Mouse (Mus musculus): ENCODE measurements at regions not wholly inside any gene's neighbourhood (a gene's known extent, or its start where the extent isn't known, plus 50 kb on each side); places are given as distances from the start of the nearest gene placed in this dataset.
"Not testable (repeated sequence)": the region's sequence is repeated elsewhere in the genome, so short reads cannot be mapped to it uniquely, and the experiment has no call there.

DNA sequence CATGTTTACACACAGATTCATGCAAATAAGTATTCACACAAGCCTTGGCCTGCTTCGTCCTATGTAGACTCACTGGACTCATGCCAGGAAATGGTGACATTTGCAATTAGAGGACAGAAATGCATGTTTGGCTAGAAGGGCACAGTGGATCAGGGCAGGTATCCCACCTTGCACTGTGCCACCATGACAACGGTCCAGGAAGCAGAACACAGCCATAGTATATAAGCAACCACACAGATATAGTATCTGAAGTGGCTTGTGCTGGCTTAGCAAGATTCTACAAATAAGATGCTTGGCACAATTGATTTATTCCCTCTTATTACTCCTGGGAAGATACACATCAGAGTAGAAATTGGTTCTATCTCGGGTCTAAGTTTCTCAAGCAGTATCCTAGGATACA, 218.0 kb downstream of the Unc5cl start:
- no peak for DNase-seq

DNA sequence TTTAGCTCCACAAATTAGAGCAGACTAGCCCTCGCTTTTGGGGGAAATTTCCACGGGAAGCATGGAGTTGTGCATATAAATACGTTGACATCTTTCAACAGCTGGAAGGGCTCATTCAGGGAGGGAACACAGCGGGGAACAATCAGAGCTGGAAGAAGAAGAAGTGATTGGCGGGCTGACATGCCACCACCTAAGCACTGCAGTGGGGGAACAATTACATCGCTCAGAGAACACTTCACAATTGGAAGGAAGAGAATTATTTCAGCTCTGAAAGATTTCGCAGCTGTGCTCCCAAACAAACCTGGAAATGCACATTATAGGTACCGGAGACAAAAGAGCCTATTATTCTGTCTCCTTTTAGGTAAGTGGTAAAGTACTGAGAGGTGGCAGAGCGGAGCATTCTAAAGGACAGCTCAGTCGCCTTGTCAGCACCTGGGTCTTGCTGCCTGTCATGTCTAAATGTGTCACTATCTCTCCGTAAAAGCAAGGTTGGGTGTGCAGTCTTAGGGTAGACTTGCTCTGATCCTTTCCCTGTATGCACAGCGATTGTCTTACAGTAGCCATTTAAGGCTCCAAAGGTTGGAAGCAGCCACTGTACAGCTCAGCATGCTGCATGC, 223.6 kb downstream of the Unc5cl start:
- no peak for DNase-seq

DNA sequence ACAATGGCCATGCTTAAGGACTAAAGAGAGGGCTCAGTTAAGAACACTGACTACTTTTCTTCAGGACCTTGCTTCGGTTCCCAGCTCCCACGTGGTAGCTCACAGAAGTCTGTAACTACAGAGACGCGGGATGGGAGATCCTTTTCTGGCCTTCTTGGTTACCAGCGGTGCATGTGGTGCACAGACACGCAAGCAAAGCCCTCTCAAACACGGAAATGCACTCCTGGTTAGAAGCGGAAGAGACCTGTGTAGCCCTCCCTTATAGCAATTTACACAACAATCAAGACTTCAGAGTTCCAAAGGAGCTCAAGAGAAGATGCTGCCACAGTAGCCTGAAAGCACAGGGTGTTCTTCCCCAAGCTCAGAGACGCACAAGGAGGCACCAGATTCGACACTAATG, 225.6 kb downstream of the Unc5cl start:
- DNase-seq = no peak

DNA sequence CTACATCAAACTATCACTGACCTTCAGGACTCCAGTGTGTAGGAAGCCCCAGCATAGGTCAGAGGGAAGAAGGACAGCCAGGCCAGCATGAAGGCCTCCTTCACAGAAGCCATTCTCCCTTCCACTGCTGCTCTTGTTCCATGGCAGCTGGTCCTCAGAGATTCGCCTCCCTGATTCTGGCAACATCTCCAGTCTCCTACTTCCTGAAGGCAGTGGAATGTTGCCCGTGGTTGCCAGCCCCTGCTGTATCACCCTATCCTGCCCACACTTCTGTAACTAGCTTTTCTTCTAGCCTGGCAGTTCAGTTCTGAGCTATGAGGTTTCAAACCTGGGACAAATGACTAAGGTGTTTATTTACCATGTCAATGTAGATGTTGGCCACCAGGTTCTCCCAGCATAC, 234.2 kb downstream of the Unc5cl start:
- DNase-seq = no peak

DNA sequence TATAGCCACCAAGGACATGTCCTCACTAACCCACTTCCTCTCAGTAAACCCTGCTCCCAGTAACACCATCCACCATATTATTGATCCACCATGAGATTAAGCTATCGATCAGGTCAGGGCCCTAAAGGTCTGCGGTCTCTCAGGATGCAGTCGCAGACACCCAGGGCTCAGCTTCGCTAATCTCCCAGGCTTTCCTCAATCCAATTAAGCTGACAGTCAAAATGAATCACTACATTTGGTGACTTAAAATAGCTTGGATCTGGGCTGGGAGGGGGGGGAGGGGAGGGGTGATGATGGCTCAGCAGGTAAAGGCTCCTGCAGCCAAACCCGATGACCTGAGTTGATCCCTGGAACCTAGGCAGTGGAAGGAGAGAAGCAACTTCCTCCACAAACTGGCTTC, 233.7 kb upstream of the Lrfn2 start:
- no peak for DNase-seq

DNA sequence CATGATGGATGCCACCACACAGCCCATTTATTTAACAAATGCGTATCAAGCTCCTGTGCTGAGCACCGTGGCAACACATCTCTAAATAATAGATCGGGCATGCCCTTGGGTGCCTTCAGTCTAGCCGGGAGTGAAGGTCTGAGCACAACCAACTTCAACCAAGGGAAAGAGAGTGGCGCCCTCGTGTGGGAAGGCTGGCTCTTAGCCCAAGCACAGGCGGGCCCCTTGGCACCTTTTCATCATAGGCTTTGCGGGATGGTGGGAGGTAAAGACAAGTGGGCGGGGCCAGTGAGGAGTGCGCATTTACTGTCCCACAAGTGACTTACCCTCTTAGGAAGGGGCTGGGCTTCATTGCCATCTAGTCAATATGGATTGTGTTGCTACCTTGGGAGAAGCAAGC, 231.6 kb upstream of the Lrfn2 start:
- peak; percentile 12 for DNase-seq

DNA sequence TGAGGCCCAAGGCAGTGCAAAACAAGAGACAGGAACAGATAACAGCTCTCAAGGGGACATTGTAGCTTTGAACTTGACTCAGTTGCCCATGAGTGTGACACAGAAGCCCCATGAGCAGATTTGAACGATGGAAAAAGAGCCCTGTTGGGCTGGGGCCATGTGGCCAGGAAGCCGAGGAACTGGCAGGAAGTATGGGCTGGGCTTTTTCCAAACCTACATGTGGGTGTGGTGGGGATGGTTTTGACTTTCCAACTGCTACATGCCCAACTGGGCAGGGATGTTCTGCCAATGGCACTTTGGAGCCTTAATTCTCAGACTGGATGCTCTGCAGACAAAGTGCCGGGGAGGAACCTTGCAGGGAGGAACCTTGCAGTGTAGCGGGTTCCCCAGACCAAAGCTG, 211.7 kb upstream of the Lrfn2 start:
- DNase-seq = no peak

DNA sequence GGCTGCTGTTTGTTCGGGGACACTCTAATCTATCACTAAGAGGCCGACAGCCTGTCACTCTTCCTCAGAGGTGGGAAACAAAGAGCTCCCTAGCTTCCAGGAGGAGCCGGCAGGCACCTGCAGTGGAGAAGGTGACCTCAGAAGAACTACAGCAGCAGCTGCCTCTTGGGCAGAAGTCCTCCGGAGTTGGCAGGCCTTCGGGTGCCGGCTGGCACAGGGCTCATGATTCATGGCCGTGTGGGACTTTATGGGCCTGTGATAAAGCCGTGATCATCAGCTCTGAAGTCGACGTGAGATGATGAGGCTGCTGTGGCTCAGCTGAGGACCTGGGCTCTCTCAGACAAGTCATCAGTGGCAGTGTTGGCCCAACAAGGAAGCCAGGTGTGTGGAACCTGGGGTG, 208.9 kb upstream of the Lrfn2 start:
- peak; percentile 5 for DNase-seq

DNA sequence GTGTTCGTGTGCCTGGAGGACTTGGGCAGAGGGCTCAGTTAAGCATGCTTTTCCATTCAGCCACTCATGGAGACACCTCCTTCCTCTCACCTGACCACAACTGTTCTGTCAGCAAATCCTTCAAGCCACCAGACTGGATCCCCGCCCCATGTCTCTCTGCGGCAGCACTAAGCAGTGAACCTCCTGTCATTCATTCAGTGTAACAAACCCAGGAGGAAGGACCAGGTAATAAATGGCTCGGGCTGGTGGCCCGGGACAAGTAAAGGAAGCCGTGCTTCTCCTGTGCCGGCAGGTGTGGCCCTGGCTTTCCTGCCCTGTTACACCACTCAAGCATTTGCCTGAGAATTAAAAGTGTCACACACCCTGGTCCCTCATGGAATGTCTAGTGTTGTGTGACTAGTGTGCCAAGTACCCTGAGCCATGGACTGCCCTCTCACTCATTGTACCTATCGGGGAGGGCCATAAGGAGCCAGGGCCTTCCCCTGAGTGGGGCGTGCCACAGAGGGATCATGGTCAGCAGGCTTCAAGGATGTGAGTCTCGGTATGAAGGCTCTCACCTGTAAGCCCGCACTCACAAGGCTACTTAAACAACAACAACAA, 207.6 kb upstream of the Lrfn2 start:
- DNase-seq = no peak

DNA sequence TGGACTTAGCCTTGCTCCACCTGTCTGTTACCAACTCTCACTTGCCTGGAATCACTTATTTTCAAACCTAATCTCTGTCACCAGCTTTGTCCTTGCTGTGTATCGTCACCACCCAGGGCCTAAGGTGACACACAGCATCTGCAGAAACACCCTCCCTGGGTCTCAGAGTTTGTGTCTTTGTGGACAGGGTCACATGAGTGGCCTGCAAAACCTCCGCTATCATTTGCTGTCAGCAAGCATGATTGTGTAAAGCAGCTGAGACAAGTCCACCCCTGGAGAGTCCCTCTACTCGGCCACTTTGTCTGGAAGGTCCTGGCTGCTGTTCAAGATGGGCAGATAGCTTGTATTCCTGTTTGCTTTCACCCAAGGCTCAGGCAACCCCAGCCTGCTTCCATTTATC, 205.7 kb upstream of the Lrfn2 start:
- DNase-seq = no peak

DNA sequence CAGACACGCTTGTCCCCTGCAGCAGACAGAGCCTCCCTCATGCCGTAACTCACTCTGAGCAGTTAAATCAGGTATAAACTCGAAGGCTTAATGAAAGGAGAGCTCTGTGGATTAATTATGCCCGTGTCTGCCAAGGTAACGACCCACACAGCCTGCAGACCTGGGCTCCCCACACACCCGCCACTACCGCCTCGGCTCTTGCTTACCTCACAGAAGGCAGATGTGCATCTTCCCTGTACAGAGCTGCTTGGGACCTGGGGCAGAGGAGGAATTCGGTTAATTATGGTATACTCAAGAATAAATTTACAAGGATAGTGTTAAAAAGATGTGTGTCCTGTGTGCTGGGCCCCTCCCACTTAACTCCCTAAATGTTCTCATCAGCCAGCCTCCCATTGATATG, 198.4 kb upstream of the Lrfn2 start:
- DNase-seq = no peak

DNA sequence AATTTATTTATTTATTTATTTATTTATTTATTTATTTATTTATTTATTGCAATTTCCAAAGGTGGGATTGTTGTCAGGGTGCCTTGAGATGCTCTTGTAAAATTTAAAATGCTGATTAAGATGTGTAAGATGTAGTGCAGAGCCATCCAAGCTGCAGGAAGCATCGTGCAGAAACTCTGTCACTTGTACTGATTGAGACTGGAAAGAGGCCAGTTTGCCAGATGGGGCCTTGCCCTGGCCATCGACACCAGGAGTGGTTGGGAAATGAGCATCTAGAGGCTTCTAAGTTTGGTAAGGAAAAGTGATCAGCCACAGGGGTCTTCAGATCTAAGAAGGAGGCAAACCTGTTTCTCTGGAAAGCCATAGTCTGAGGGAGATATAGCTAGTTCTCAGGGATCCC, 195.0 kb upstream of the Lrfn2 start:
- DNase-seq = not testable (repeated sequence)

DNA sequence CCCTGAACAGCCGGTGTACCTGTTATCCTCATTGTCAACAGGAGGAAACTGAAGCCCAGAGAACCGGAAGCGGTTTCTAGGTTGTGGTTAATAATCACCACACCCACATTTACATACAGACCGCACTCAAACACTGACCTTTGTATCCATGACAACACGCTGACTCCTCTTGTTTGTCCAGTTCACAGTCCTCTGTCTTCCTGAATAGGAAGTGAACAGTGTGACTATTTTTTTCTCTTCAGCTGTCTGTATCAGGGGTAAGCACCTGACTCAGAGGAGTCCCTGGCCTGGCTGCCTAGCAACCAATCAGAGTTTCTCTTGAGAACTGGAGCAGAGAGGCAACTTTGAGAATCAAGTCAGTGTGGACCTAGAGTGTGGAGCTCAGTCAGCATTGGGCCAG, 193.5 kb upstream of the Lrfn2 start:
- DNase-seq = no peak

DNA sequence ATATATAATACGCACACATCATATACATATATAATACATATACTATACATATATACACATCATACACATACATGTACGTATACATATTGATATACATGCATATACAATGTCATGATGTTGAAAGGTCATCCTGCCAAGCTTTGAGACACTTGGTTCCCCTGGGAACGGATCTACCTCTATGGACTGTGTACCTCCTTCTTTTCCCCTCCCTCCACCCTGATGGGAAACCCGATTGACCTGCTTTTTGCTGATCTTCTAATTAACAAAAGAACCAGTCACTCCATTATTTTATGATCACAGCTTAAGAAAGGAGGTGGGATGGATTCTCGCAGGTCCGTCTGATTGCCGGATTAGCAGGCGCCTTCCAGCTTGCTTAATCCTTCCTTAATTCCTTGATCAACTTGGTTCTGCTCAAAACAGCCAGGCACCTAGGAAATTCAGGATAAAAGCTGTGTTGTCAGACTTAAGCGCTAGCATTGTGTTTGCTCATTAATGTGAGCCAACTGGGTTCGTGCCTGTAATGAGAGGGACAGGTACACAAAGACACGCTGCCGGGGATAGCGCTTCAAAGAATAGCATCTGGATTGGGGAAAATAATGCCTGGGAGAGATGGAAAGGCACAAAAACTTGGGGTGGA, 189.3 kb upstream of the Lrfn2 start:
- DNase-seq = no peak

DNA sequence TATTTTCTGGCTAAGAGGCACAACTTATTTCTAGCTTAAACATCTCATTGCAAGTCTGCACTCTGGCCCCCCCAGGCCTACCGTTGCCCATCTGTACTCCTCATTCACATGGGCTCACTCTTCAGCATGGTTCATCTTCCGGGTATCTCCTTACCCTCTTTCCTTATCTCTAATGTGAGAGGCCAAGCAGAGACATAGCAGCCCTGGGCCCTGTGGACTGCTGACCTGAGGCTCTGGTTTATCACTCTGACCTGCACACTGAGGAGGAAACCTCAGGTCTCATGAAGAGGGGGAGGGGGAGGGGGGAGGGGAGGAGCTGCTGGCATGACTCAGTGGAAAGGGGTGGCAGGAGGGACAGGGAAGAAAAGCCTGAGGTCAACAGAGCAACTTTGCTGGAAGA, 162.1 kb upstream of the Lrfn2 start:
- DNase-seq = no peak

DNA sequence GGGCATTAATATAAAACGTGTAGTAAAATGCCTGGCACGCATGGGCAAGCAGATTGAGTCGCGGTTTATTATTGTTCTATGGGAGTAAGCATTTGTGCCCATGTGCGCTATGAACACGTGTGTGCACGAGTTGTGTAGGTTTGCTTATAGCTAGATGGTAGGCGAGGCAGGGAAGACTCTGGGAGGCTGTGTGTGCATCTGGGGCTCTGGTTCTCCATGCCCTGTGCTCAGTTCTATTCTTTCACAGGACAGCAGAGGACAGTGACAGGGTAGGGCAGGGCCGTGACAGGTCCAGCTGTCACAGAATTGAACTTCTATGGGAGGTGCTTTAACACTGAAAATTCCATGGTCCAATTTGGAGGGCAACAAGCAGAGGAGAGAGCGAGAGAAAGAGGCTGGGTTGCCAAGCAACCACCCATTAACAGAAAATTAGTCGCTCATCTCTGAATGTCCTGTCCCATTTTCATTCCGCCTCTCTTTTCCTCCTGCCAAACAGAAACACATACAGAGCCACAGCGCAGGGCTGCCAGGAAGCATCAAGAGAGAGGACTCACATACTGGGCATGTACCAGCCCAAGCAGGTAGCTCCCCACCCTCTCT, 160.4 kb upstream of the Lrfn2 start:
- DNase-seq = no peak

DNA sequence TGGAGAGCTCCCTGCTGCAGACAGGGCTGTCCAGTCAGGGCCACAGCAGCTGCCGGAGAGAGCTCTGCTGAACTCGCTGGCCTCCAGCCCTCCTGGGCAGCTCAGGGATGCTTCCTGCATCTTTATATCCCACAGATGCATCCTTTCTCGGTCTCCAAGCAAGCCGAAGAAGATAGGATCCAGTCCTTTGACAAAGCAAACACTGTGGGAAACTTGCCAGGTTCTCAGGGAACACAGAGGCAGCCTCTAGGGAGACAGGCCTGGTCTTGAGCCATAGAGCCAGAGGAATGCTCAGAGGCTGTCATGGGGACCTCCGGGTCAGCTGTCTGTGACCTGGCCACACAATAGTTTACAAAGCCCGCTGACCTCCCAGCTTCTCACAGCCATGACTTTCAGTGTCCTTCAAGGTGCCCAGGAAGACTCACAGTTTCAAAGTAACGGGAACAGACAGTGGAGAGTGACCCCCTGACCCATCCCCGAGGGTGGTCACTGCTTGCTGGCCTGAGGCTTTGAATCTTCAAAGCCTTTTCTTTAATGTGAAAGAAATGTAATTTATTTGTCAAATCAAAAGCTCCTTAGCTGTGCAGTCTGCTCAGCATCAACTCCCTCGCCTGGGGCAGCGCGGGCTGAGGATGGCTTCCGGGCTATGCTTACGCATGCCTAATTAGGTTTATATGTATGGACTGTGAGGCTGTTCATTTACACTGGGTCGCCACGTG, 157.8 kb upstream of the Lrfn2 start:
- DNase-seq = peak; percentile 57

DNA sequence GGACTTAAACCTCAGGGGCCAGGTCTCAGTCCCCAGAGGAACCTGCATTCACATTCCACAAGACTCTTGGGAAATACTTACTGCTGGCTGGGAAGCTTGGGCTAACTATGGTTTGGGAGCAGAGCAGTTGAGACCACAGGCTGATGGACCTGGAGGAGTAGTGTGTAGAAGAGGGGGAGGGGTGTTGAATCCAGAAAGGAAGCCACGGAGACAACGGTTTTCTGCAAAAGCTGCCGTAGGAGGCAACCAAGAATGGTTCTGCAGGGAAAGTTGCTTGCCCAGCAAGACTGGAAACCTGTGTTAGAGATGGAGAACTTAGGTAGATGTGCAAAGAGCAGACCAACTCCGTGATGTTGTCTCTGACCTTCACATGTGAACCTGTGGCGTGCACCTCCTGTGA, 156.7 kb upstream of the Lrfn2 start:
- no peak for DNase-seq

DNA sequence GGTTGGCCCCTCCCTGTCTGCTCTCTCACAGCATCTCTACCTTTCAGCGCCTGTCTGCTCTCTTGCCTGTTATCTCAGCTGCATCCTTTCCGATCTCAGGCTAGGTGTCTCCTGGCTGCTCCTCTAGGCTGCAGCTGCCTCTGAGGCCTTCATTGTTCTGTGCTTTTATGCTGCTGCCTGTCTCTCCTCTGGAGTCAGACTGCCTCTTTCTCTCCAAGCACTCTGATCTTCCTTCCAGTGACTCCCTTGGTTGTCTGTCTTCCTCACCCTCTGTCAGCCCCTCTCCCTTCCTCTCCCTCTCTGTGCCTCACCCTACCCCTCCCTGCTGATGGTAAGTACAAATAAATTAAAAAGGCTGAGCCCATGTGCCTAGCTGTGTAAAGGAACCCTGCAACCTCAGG, 155.7 kb upstream of the Lrfn2 start:
- no peak for DNase-seq

DNA sequence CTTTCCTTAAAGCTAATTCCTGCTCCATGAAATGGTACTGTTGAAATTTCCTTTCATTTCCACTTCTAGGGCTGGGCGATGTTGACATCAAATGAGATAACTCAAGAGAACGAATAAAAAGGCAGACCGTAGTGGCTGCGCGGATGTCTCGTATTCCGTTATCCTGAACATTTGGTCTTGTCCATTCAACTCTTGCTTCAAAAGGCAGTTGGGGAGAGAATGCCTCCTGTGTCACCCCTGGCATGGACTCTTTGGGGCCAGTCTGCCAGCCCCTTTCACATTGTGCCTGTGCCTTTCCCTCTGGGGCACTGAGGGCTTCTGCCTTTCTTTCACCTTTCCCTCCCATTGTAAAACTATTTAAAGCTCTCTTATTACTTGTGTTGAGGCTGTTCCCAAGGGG, 152.0 kb upstream of the Lrfn2 start:
- no peak for DNase-seq

DNA sequence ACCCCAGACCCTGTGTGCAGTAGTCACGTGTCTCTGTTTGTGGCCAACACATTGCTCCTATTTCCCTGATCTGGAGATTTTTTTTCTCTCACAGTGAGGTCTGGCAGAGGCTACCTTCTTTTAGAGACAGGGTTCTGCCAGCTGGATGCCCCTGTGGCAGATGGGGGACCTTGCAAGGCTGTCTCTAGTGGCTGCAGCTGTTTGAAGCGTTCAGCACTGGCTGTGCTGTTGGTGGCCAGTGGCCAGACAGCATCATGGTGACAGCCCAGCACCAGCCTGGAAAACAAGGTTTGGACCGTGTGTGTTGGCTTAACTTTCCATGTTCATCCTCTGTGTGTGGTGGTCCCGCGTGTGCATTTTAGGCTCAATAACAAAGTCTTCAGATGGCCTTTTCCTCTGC, 147.8 kb upstream of the Lrfn2 start:
- DNase-seq = no peak

DNA sequence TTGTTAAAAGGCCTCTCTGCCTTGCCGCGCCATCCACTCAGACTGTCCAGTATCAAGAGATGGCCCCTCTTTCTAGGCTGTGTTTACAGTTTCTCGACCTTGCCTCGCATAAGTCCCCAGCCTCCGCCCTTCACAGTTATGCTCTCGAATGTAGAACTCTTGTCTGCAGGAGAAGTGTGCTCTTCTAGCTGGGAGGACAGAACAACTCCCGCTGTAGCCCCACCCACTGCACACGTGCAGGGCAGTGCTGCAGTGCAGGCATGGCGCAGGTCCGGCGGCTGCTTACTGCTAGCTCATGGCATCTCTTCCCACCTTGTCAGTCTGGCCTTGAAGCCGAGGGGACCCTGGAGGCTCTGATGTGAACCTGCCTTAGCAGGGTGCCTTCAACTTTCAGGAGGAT, 145.7 kb upstream of the Lrfn2 start:
- no peak for DNase-seq

DNA sequence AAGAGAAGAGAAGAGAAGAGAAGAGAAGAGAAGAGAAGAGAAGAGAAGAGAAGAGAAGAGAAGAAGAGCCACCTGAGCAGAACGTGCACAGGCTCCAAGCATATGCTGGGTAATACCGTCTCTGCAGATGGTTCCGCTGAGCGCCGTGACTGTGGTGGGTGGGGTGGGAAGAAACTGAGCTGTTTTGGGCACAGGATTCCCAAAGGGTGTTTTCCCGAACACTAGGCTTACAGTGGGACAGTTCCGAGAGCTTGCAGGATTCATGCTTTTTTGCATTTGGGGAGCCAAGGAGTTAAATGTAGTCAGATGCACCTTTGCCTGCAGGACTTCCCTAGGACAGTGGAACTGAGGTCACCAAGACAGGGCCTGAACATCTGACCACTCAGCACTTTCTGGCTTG, 142.3 kb upstream of the Lrfn2 start:
- no peak for DNase-seq

DNA sequence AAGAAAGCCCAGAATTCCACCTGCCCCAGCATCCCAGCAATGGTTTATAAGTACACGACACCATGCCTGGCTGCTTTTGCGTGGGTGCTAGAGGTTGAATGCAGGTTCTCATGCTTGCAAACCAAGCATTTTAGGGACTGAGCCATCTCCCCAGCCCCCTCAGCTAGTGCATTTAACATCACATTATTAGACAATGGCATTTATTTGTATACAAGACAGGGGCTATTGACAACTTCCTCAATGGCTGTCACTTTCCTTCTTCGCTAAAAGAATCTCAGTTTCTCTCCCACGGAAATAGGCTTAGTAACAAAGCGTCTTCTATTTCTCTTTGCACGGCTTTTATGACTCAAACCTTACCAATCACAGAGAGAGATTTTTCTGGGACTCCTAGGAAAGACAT, 141.7 kb upstream of the Lrfn2 start:
- no peak for DNase-seq
